In genomic region chr6:84243385-84243784, GRCm38 (mm10) we compare ENCODE assay signal across 21 mouse cellular contexts.
DNase-seq lines count a peak whose midpoint lies in the region; ATAC-seq and TF ChIP-seq lines count a peak whose summit lies in the region.
"Had no signal": no experiment of that assay in that cellular context is flagged by ENCODE, and none has a peak within 500 bp of the region (broad histone marks: within the 10 kb centered on the region; RNA-seq: fewer than 3 reads in every experiment).

No protein-coding gene starts in this region.

- no peaks in the 10 kb centered on the region; the same call in 1 of the 2 replicates for H3K4me1 ChIP-seq in lung, adult 2 months (ENCODE audit: control insufficient read depth, insufficient read depth, low read length)
- peaks cover 24% of the 10 kb centered on the region for H3K4me1 ChIP-seq in heart, postnatal 0 days (ENCODE audit: control insufficient read depth, insufficient read depth)
- no peaks in the 10 kb centered on the region for H3K4me1 ChIP-seq in forebrain, embryonic 15.5 days
- H3K4me1 ChIP-seq: forebrain, embryonic 10.5 days; liver, embryonic 15.5 days; midbrain, embryonic 12.5 days had no signal

- 83% methylated on average over 3 of the region's 3 CpGs for WGBS in lung, adult 2 months
- 32% methylated on average over 3 of the region's 3 CpGs for WGBS in heart, postnatal 0 days
- WGBS in forebrain, embryonic 15.5 days: 90% methylated on average over 3 of the region's 3 CpGs

- no peak overlapping the region for H3K9ac ChIP-seq in heart, postnatal 0 days (replicated peaks; ENCODE audit: low read depth, low read length)
- no peak overlapping the region for H3K9ac ChIP-seq in forebrain, embryonic 15.5 days (replicated peaks)
- H3K9ac ChIP-seq: hindbrain, embryonic 14.5 days; liver, embryonic 15.5 days; midbrain, embryonic 12.5 days had no signal

- H3ac ChIP-seq in myocyte (ENCODE audit: control insufficient read depth, insufficient read length): no peak overlapping the region

- no peaks in the 10 kb centered on the region for H3K9me3 ChIP-seq in heart, postnatal 0 days (replicated peaks; ENCODE audit: control insufficient read depth, low read length)
- no peaks in the 10 kb centered on the region for H3K9me3 ChIP-seq in forebrain, embryonic 15.5 days
- H3K9me3 ChIP-seq: forebrain, embryonic 10.5 days; liver, embryonic 15.5 days; midbrain, embryonic 12.5 days had no signal

- no peaks in the 10 kb centered on the region for H3K36me3 ChIP-seq in heart, postnatal 0 days (replicated peaks; ENCODE audit: control insufficient read depth, insufficient read depth, low read length)
- H3K36me3 ChIP-seq in myocyte (ENCODE audit: control insufficient read depth, insufficient read depth): no peaks in the 10 kb centered on the region
- no peaks in the 10 kb centered on the region for H3K36me3 ChIP-seq in forebrain, embryonic 15.5 days
- H3K36me3 ChIP-seq: forebrain, embryonic 10.5 days; liver, embryonic 15.5 days; midbrain, embryonic 12.5 days had no signal

- TF ChIP-seq POLR2A in lung, adult 2 months (IDR thresholded peaks at IDR 0.05; ENCODE audit: borderline replicate concordance, extremely low read depth, low read depth, low read length): no peak
- no peak for TF ChIP-seq POLR2A in myocyte (IDR thresholded peaks at IDR 0.05; ENCODE audit: insufficient read length, low read depth)

- no peak for TF ChIP-seq EP300 in heart, postnatal 0 days (IDR thresholded peaks at IDR 0.05; ENCODE audit: low read depth)

- H3K27me3 ChIP-seq in heart, postnatal 0 days (ENCODE audit: control insufficient read depth, insufficient read depth, low read length): no peaks in the 10 kb centered on the region
- H3K27me3 ChIP-seq in myocyte (ENCODE audit: control insufficient read depth, insufficient read depth, insufficient read length): no peaks in the 10 kb centered on the region
- H3K27me3 ChIP-seq in forebrain, embryonic 15.5 days: no peaks in the 10 kb centered on the region
- H3K27me3 ChIP-seq: liver, embryonic 15.5 days; midbrain, embryonic 12.5 days had no signal

- H3K4me3 ChIP-seq in lung, adult 2 months (replicated peaks; ENCODE audit: extremely low read depth, low read depth, low read length): no peak overlapping the region
- H3K4me3 ChIP-seq in heart, postnatal 0 days (ENCODE audit: low read depth, low read length): no peak overlapping the region
- no peak overlapping the region for H3K4me3 ChIP-seq in myocyte
- H3K4me3 ChIP-seq in forebrain, embryonic 15.5 days: no peak overlapping the region
- H3K4me3 ChIP-seq: forebrain, embryonic 10.5 days; left cerebral cortex, adult 2 months; liver, embryonic 15.5 days; midbrain, embryonic 12.5 days had no signal

- H3K27ac ChIP-seq in heart, postnatal 0 days (ENCODE audit: low read depth): peak overlapping the region; percentile 86
- no peak overlapping the region for H3K27ac ChIP-seq in forebrain, embryonic 15.5 days (replicated peaks)
- H3K27ac ChIP-seq: forebrain, embryonic 10.5 days; hindbrain, embryonic 14.5 days; left cerebral cortex, adult 2 months; liver, embryonic 15.5 days; midbrain, embryonic 12.5 days had no signal

- peak; percentile 17 for DNase-seq in lung, postnatal 10 days
- no peak for DNase-seq in lung, adult 2 months
- peak; percentile 81 for DNase-seq in heart, adult 9 months (ENCODE audit: low spot score in 2 of 2)
- peak; percentile 85 for DNase-seq in heart, postnatal 0 days (ENCODE audit: low spot score)
- no peak for DNase-seq in spleen, adult 12 weeks (ENCODE audit: low spot score)
- no peak for DNase-seq in embryo, embryonic 10 days (ENCODE audit: low spot score)
- DNase-seq: adrenal gland, postnatal 25 days; cerebellum, adult 9-11 months; kidney, adult 18-20 months; layer of hippocampus, adult 9-11 months; left cerebral cortex, postnatal 4 days; liver; lung, postnatal 14 days had no signal

- no peaks in the 10 kb centered on the region for H3K79me2 ChIP-seq in myocyte (ENCODE audit: control insufficient read depth, insufficient read depth)

- peak; percentile 95 for ATAC-seq in heart, postnatal 0 days (ENCODE audit: insufficient read depth, low read depth)
- no peak for ATAC-seq in forebrain, embryonic 15.5 days (replicated peaks)
- ATAC-seq: inflammation-experienced regulatory T-cells, adult 6 months had no signal

- no peak overlapping the region for H3K4me2 ChIP-seq in heart, postnatal 0 days (ENCODE audit: low read depth, low read length)
- H3K4me2 ChIP-seq in myocyte (ENCODE audit: low read depth): peak overlapping the region; percentile 30
- no peak overlapping the region for H3K4me2 ChIP-seq in forebrain, embryonic 15.5 days (replicated peaks)
- H3K4me2 ChIP-seq: hindbrain, embryonic 14.5 days; liver, embryonic 15.5 days; midbrain, embryonic 12.5 days had no signal

- TF ChIP-seq CTCF in lung, adult 2 months (IDR thresholded peaks at IDR 0.05; ENCODE audit: insufficient read depth, low read length): no peak
- TF ChIP-seq CTCF in heart, postnatal 0 days (IDR thresholded peaks at IDR 0.05; ENCODE audit: low read depth): no peak

TF ChIP-seq in myocyte, 11 proteins besides CTCF, POLR2A, EP300 and RAD21:
- TF ChIP-seq TCF12 (IDR thresholded peaks at IDR 0.05; ENCODE audit: insufficient read depth, poor library complexity, severe bottlenecking): peak; percentile 40
- TF ChIP-seq REST (IDR thresholded peaks at IDR 0.05; ENCODE audit: insufficient read depth, insufficient read length): no peak
- no peak for TF ChIP-seq SRF (IDR thresholded peaks at IDR 0.05; ENCODE audit: control insufficient read depth, insufficient read length, low read depth)
- TF ChIP-seq MYOG (IDR thresholded peaks at IDR 0.05; ENCODE audit: control insufficient read depth in 1 of 3, insufficient read depth in 1 of 3, insufficient read length in 2 of 3, low read depth in 2 of 3): peak; percentile 52 to 80 (median 63)
- TF ChIP-seq CEBPB (IDR thresholded peaks at IDR 0.05; ENCODE audit: insufficient read depth, poor library complexity, severe bottlenecking): no peak
- TF ChIP-seq MYOD1 (IDR thresholded peaks at IDR 0.05; ENCODE audit: control insufficient read depth in 1 of 3, insufficient read length in 2 of 3, low read depth in 2 of 3): peak in 1 of 3 experiments; percentile 75
- no peak for TF ChIP-seq TCF3 (IDR thresholded peaks at IDR 0.05; ENCODE audit: insufficient read length, low read depth)
- no peak for TF ChIP-seq MAX (IDR thresholded peaks at IDR 0.05; ENCODE audit: low read depth)

Comparison
In these comparisons a context has a peak if more than half of its experiments do, and no peak if none do; other contexts are left out.
1. DNase-seq: peak in lung, postnatal 10 days (single experiment), heart, adult 9 months (2 of 2) and heart, postnatal 0 days (single experiment); none in lung, adult 2 months (single experiment), spleen, adult 12 weeks (single experiment) and embryo, embryonic 10 days (single experiment).